Mouse (Mus musculus): ENCODE measurements at regions not wholly inside any gene's neighbourhood (a gene's known extent, or its start where the extent isn't known, plus 50 kb on each side); places are given as distances from the start of the nearest gene placed in this dataset.

DNA sequence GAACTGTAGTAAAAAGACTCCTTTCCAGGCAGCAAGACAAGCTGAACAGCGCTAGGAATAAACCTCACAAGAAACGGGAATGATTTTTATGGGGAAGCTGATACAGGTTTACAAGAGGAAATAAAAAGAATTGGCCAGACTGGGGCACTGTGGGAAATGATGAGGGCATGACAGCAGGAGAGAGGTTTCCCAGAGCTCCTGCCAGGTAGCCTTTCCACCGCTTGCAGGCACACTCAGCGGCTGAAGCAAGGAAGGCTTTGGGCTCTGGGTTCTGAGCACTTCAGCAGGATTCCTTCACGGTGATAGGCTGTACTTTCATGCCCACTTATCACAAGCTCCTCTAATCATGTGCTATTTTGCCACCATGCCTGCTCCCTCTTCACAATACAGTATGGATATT, 114.2 kb upstream of the Syt13 start:
- no peak for DNase-seq (ENCODE audit: low read depth, low spot score)

DNA sequence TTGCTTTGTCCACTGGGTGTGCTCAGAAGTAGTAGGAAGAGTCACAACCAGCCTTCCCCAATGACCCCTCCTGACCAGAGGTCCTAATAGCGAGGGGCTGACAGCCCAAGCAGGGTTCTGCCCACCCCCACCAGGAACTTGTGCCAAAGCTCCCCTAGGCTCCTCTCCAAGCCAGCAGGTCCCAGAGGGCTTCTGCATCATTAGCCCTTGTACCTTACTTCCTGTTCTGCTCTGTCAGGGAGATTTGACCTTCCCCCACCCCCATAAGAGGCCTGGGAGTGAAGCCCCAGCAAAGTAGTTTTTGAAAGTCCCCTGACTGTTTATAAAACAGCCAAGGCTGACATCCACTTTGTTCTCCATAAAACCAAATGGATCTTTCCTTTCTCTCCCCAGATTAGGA, 110.0 kb upstream of the Syt13 start:
- DNase-seq (ENCODE audit: low read depth, low spot score), result peak; percentile 71

GRCm38 (mm10) chr2:92805761-92806160, 109.1 kb upstream of the Syt13 start:
- peak; percentile 69 for DNase-seq (ENCODE audit: low read depth, low spot score)

DNA sequence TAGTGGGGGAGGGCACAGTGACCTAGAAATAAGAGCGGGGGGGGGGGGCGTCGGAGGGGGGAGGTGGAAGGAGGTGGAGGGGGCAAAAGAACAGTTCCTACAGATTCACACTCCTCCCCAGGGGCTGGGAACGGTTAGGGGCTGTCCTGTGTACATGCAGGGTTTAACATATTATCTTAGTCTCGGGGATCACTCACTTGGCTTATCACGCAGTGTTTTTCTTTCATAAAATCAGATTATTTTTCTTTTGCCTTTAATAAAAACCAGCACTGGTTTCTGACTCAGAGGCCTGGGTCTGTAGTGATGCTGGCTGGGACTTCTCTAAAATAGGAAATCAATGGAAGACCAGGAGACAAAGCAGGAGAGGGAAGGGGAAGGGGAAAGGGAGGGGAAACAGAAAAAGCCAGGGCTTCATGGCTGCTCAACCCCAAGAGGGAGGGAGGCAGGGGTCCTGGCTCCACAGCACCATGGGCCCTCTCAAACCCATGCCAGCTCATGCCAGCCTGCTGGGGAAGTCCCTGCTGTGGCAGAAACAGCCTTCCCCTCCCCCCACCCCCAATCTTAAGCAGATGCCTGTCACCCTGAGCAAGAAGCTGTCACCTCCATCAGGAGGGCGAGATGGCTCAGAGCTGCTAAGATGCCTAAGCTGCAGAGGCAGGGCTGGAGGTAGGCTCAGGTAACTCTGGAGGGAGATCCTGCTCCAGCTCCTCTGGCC, 108.3 kb upstream of the Syt13 start:
- peak; percentile 89 for DNase-seq (ENCODE audit: low read depth, low spot score)

GRCm38 (mm10) chr2:92807404-92807803, 107.5 kb upstream of the Syt13 start:
- DNase-seq (ENCODE audit: low read depth, low spot score), result peak; percentile 94

GRCm38 (mm10) chr2:92808121-92808520, 106.8 kb upstream of the Syt13 start:
- peak; percentile 87 for DNase-seq (ENCODE audit: low read depth, low spot score)

- DNase-seq (ENCODE audit: low read depth, low spot score), result peak; percentile 62
Observed at GRCm38 (mm10) chr2:92809226-92809625, 105.7 kb upstream of the Syt13 start.

DNA sequence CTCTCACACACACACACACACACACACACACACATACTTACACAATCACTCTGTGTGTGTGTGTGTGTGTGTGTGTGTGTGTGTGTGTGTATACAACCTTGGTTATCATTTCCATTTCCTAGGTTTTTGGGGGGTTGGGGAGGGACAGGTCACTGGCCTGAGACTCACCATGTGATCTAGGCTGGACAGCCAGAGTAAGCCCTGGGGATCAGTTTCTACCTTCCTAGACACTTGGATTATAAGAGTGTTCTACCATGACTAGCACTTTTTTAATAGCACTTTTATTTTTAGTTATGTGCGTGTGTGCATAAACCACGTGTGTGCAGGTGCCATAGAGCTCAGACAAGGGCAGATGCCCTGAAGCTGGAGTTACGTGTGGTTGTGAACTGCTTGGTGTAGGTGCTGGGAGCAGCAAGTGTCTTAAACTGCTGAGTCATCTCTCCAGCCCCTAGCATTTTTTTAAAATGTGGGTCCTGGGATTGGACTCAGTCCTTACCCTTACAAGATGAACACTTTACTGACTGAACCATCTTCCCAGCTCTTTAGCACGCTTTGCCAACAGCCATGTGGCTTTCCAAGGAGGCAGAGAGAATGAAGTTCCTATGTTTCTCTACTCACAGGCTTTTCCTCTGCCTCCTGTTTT, 105.1 kb upstream of the Syt13 start:
- peak; percentile 71 for DNase-seq (ENCODE audit: low read depth, low spot score)

- DNase-seq (ENCODE audit: low read depth, low spot score), result peak; percentile 84
Observed at GRCm38 (mm10) chr2:92810956-92811355, 103.9 kb upstream of the Syt13 start.

DNA sequence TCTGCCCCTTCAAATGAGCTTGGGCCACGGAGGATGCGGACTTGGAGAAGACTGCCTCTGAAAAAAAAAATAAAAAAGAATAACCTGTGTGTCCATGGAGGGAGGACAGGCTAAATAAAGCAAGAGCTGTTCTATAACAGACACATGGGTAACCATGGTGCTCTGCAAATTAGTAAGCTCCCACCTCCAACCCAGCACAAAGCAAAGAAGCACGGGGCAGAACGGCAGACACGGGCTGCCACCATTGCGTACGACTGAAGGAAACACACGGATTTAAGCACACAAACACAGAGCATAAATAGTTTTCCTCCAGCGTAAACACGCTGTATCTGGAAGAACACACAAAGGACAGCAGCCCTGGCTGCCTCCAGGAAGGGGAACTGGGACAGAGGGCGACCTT, 101.9 kb upstream of the Syt13 start:
- no peak for DNase-seq (ENCODE audit: low read depth, low spot score)

DNA sequence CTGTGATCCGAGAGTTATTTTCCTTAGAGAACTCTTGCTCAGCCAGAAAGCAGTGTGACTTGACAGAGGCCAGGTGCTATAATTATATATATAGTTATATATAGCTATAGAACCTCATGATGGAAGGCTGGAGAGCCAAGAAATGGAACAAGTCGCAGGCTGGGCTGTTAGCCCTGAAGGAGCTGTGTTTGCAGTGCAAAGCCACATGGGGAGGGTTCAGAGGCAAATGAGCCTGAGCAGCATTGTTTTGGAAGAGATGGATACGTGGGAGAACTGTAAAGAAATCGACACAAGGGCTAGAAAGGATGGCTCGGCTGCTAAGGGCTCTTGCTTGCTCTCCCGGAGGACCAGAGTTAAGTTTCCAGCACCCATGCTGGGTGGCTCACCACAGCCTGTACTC, 95.3 kb upstream of the Syt13 start:
- DNase-seq (ENCODE audit: low read depth, low spot score), result no peak

GRCm38 (mm10) chr2:92824325-92824724, 90.6 kb upstream of the Syt13 start:
- DNase-seq (ENCODE audit: low read depth, low spot score), result no peak

GRCm38 (mm10) chr2:92825395-92825794, 89.5 kb upstream of the Syt13 start:
- DNase-seq (ENCODE audit: low read depth, low spot score), result no peak

GRCm38 (mm10) chr2:92830134-92830533, 84.8 kb upstream of the Syt13 start:
- DNase-seq (ENCODE audit: low read depth, low spot score), result no peak

GRCm38 (mm10) chr2:92831784-92832183, 83.1 kb upstream of the Syt13 start:
- DNase-seq (ENCODE audit: low read depth, low spot score), result no peak

DNA sequence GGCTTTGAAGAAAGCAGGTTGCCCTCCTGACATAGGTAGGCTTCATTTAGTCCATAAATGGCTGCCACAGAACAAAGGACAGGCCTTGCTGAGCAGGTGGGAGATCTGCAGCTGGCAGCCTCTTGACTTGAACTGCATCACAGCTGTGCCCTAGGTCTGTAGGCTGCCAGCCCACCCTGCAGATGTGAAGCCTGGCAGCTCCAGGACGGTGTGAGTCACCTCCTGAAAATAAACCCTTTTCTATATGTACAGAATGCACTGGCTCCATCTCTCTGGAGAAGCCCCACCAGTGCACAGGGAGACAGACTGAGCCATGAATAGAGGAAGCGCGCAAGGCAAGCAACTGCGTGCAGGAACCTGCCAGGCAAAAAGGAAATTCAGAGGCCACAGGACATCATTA, 78.7 kb upstream of the Syt13 start:
- DNase-seq (ENCODE audit: low read depth, low spot score), result peak; percentile 78

- no peak for DNase-seq (ENCODE audit: low read depth, low spot score)
Observed at GRCm38 (mm10) chr2:92838012-92838411, 76.9 kb upstream of the Syt13 start.

DNA sequence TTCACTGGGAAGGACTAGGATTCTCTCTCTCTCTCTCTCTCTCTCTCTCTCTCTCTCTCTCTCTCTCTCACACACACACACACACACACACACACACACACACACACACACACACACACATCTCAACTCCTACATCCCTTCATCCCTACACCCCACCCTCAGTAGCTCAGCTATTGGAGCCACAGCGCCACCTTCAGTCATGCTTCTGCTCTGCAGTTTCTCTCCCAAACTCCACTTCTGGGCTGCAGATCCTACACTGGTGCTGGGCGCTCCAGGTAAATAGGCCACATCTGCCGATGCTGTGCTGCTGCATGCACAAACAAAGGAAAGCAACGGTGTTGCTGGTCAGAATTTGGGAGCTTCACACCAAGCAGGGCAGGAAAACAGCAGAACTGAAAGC, 74.9 kb upstream of the Syt13 start:
- DNase-seq (ENCODE audit: low read depth, low spot score), result peak; percentile 75

DNA sequence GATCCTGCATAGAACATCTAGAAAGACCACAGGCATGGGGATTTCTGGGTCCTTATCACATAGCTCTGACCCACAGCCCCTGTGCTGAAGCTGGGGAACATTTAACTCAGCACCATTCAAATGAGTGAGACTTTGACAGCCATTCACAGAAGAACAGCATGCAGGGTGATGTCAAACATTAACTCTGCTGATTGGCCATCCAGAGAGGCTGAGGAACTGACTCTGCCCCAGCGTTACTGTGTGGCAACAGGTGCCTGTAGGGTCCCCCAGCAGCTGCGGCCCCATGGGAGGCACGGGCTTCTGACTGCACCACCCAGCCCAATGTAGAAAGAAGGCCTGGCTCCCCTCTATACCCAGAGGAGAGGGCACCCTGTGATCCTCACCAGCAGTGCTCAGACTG, 73.3 kb upstream of the Syt13 start:
- DNase-seq (ENCODE audit: low read depth, low spot score), result peak; percentile 88

GRCm38 (mm10) chr2:92845061-92845769, 69.7 kb upstream of the Syt13 start:
- no peak for DNase-seq (ENCODE audit: low read depth, low spot score)

- no peak for DNase-seq (ENCODE audit: low read depth, low spot score)
Observed at GRCm38 (mm10) chr2:92848962-92849361, 65.9 kb upstream of the Syt13 start.

- no peak for DNase-seq (ENCODE audit: low read depth, low spot score)
Observed at GRCm38 (mm10) chr2:92851336-92851735, 63.6 kb upstream of the Syt13 start.

GRCm38 (mm10) chr2:92853175-92853574, 61.7 kb upstream of the Syt13 start:
- DNase-seq (ENCODE audit: low read depth, low spot score), result no peak
